ENCODE assay signal across 8 mouse cellular contexts in genomic region chr10:110931161-110931912, GRCm38 (mm10). TPM values are rescaled to one million over a fixed set of nuclear protein-coding genes. Genes with fewer than 3 reads are reported as not detected.
DNase-seq lines count a peak whose midpoint lies in the region; ATAC-seq and TF ChIP-seq lines count a peak whose summit lies in the region.

No protein-coding gene starts in this region.

- peaks cover 36 to 66% of the 10 kb centered on the region in 2 experiments for H3K4me1 ChIP-seq in heart, embryonic 14.5 days (ENCODE audit: control insufficient read depth in 2 of 2, insufficient read depth in 2 of 2, low read length in 2 of 2)
- H3K4me1 ChIP-seq in heart, postnatal 0 days (ENCODE audit: control insufficient read depth, insufficient read depth) = peaks cover 49% of the 10 kb centered on the region
- peaks cover 28% of the 10 kb centered on the region for H3K4me1 ChIP-seq in midbrain, embryonic 13.5 days (replicated peaks)

- 0 out of 2 replicates have a peak overlapping the region, but pooled peaks have one; percentile 7 for H3K9ac ChIP-seq in heart, embryonic 14.5 days (ENCODE audit: low read length)
- H3K9ac ChIP-seq in heart, postnatal 0 days (replicated peaks; ENCODE audit: low read depth, low read length) = no peak overlapping the region
- no peak overlapping the region for H3K9ac ChIP-seq in midbrain, embryonic 13.5 days (replicated peaks)

- DNase-seq in heart, adult 11 months = no peak
- peak; percentile 92 for DNase-seq in R1 (ENCODE audit: low read depth, low spot score)
- no peak for DNase-seq in heart, postnatal 0 days (ENCODE audit: low spot score)
- DNase-seq in right cerebral cortex, adult 18-20 months = no peak
- no peak for DNase-seq in left cerebral cortex, postnatal 36 days (ENCODE audit: low spot score in 2 of 2)
- DNase-seq in layer of hippocampus, adult 9-11 months = no peak

- peak overlapping the region in 1 of 2 experiments; percentile 17; a peak in 1 of 4 replicates for H3K4me3 ChIP-seq in heart, embryonic 14.5 days (ENCODE audit: control insufficient read depth in 1 of 2, insufficient read depth in 1 of 2, low read depth in 1 of 2, low read length in 2 of 2)
- H3K4me3 ChIP-seq in heart, postnatal 0 days (ENCODE audit: low read depth, low read length) = peak overlapping the region; percentile 21; the same call in 1 of the 2 replicates
- H3K4me3 ChIP-seq in midbrain, embryonic 13.5 days (replicated peaks) = 0 out of 2 replicates have a peak overlapping the region, but pooled peaks have one; percentile 0

- H3K4me2 ChIP-seq in heart, embryonic 14.5 days (ENCODE audit: low read length) = peak overlapping the region; percentile 32
- H3K4me2 ChIP-seq in heart, postnatal 0 days (ENCODE audit: low read depth, low read length) = peak overlapping the region; percentile 32
- peak overlapping the region; percentile 33 for H3K4me2 ChIP-seq in midbrain, embryonic 13.5 days (replicated peaks)

- intact Hi-C loops in left cerebral cortex, postnatal 36 days (cut with DNase I) = no loop called here

- no peak for ATAC-seq in heart, embryonic 14.5 days (ENCODE audit: insufficient number of reproducible peaks, insufficient read depth, low FRiP score, low read depth)
- no peak for ATAC-seq in heart, postnatal 0 days (ENCODE audit: insufficient read depth, low read depth)
- ATAC-seq in midbrain, embryonic 13.5 days = peak; percentile 55

- H3K27me3 ChIP-seq in heart, embryonic 14.5 days (ENCODE audit: control insufficient read depth, insufficient read depth, low read length) = no peaks in the 10 kb centered on the region
- H3K27me3 ChIP-seq in heart, postnatal 0 days (ENCODE audit: control insufficient read depth, insufficient read depth, low read length) = no peaks in the 10 kb centered on the region
- H3K27me3 ChIP-seq in midbrain, embryonic 13.5 days = no peaks in the 10 kb centered on the region

- H3K27ac ChIP-seq in heart, embryonic 14.5 days (replicated peaks in 1 of 2; ENCODE audit: control insufficient read depth in 1 of 2, insufficient read depth in 1 of 2, low read depth in 2 of 2, low read length in 2 of 2) = peak overlapping the region; percentile 23 to 48; a peak in 3 of 4 replicates
- peak overlapping the region; percentile 7 for H3K27ac ChIP-seq in heart, postnatal 0 days (ENCODE audit: low read depth)
- peak overlapping the region; percentile 63 for H3K27ac ChIP-seq in midbrain, embryonic 13.5 days

- no peak for TF ChIP-seq EP300 in heart, postnatal 0 days (IDR thresholded peaks at IDR 0.05; ENCODE audit: low read depth)

- H3K9me3 ChIP-seq in heart, embryonic 14.5 days (ENCODE audit: control insufficient read depth, low read length) = no peaks in the 10 kb centered on the region
- no peaks in the 10 kb centered on the region for H3K9me3 ChIP-seq in heart, postnatal 0 days (replicated peaks; ENCODE audit: control insufficient read depth, low read length)
- H3K9me3 ChIP-seq in midbrain, embryonic 13.5 days = no peaks in the 10 kb centered on the region

- 59% methylated on average over 13 of the region's 13 CpGs for WGBS in heart, embryonic 14.5 days
- WGBS in heart, postnatal 0 days = 58% methylated on average over 13 of the region's 13 CpGs
- 37% methylated on average over 13 of the region's 13 CpGs for WGBS in midbrain, embryonic 13.5 days

- no peak for TF ChIP-seq CTCF in heart, postnatal 0 days (IDR thresholded peaks at IDR 0.05; ENCODE audit: low read depth)

- H3K36me3 ChIP-seq in heart, embryonic 14.5 days (ENCODE audit: control insufficient read depth, insufficient read depth, low read length) = peaks cover 40% of the 10 kb centered on the region
- H3K36me3 ChIP-seq in heart, postnatal 0 days (replicated peaks; ENCODE audit: control insufficient read depth, insufficient read depth, low read length) = 0 out of 2 replicates have a peak, but pooled peaks cover 5% of the 10 kb centered on the region
- no peaks in the 10 kb centered on the region for H3K36me3 ChIP-seq in midbrain, embryonic 13.5 days

RNA-seq across cellular contexts. Expression of gene Csrp2, which starts 11.7 kb away (rescaled TPM):
- 451 and 541 TPM in 2 replicates for polyA plus RNA-seq in heart, embryonic 14.5 days (2014; fragmentation: Nextera tagmentation; extraction: Ambion mirVana)
- 193 and 293 TPM in 2 replicates for total RNA-seq in heart, postnatal 0 days (2014; rRNA removed; ENCODE audit: low replicate concordance)
- polyA plus RNA-seq in heart, postnatal 0 days (2015; fragmentation: Nextera tagmentation; extraction: Ambion mirVana) = 375 and 389 TPM in 2 replicates
- polyA plus RNA-seq in midbrain, embryonic 13.5 days (2015; fragmentation: Nextera tagmentation; extraction: Ambion mirVana) = 94.3 and 128 TPM in 2 replicates
- total RNA-seq in left cerebral cortex, postnatal 36 days (2021) = 10 to 100 TPM; 11.3 to 12.5 TPM

Comparison
In these comparisons a context has a peak if more than half of its experiments do, and no peak if none do; other contexts are left out.
1. H3K27ac ChIP-seq: peak in every context shown above with its lines; median percentile 63 in midbrain, embryonic 13.5 days; 36 in heart, embryonic 14.5 days; 7 in heart, postnatal 0 days.